Mouse (Mus musculus) intestine, embryonic 16.5 days (tissue): ENCODE data around the gene Ppp2r3c. TPM values are rescaled to one million over a fixed set of nuclear protein-coding genes. Genes with fewer than 3 reads are reported as not detected.
"Not testable (repeated sequence)": the region's sequence is repeated elsewhere in the genome, so short reads cannot be mapped to it uniquely, and the experiment has no call there.

ENCODE experiments used
- ATAC-seq: fragments of 200-750 bp; cut with Nextera tagmentation; 2 replicates; pipeline ENCODE4 v1.8.0; 2017; ENCODE audit warnings: moderate TSS enrichment, moderate library complexity
- H3K27ac ChIP-seq: fragments of 300-500 bp; sonication (generic); 2 replicates; pipeline ENCODE4 v1.5.1; 2014; ENCODE audit warnings: mild to moderate bottlenecking, low read length
- H3K27me3 ChIP-seq: fragments of 300-500 bp; sonication (generic); replicated peaks from 2 replicates; pipeline ENCODE4 v1.6.1; 2014; ENCODE audit warnings: low read length, control low read depth, mixed read lengths; ENCODE audit not compliant: control insufficient read depth, insufficient read depth
- H3K36me3 ChIP-seq: fragments of 300-500 bp; sonication (generic); 2 replicates; pipeline ENCODE4 v1.6.1; 2014; ENCODE audit warnings: low read length, control low read depth; ENCODE audit not compliant: control insufficient read depth, insufficient read depth
- H3K4me1 ChIP-seq: fragments of 300-500 bp; sonication (generic); 2 replicates; pipeline ENCODE4 v1.6.1; 2014; ENCODE audit warnings: low read length, control low read depth, mixed read lengths; ENCODE audit not compliant: control insufficient read depth, insufficient read depth
- H3K4me2 ChIP-seq: fragments of 300-500 bp; sonication (generic); 2 replicates; pipeline ENCODE4 v1.6.1; 2014; ENCODE audit warnings: low read depth, low read length, control low read depth
- H3K4me3 ChIP-seq: fragments of 300-500 bp; sonication (generic); 2 replicates; pipeline ENCODE4 v1.5.1; 2014; ENCODE audit warnings: mild to moderate bottlenecking, low read length
- H3K9ac ChIP-seq: fragments of 300-500 bp; sonication (generic); 2 replicates; pipeline ENCODE4 v1.6.1; 2014; ENCODE audit warnings: low read depth, low read length
- H3K9me3 ChIP-seq: fragments of 300-500 bp; sonication (generic); 2 replicates; pipeline ENCODE4 v1.6.1; 2016; ENCODE audit warnings: low read length, control low read depth; ENCODE audit not compliant: control insufficient read depth
- WGBS: fragments of 180-500 bp; shearing (Covaris S2); extraction: QIAGEN DNeasy Blood & Tissue Kit; methylation state at CpG from one replicate; pipeline ENCODE4 v1.1.7; 2014; 5-methylcytosine and 5-hydroxymethylcytosine counted together
- polyA plus RNA-seq: library from polyadenylated mRNA; unstranded; fragments of >200 nt; fragmentation: Nextera tagmentation; extraction: Ambion mirVana; gene quantifications from 2 replicates; pipeline ENCODE4 v1.2.1, GENCODE M21; 2015

The Ppp2r3c gene
- polyA plus RNA-seq, 1 experiment from 2014 or later: 9.6 TPM

DNA sequence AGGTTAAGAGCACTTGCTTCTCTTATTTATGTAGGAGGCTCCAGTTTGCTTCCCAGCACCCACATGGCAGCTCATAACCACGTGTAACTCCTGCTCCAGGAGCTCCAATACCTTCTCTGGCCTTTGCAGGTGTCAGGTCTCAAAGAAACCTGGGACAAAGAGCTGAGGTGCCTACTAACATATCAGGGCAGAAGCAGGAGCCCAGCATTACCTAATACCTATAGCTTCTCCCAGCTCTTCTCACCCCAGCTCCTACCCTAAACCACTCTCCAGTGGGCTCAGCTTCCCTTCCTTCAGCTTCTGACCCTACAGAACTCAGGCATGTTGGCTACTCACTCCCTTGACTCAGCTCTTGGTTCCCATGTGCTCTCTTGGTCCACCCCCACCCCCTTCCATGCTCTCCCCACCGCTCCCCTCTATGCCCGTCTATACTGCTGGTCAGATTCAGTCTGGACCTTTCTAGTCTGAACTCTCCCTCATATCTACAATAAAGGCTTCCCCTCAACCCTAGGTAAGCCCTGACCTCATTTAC, 1.9 kb downstream of the Ppp2r3c start:
- Histone ChIP-seq H3K9ac (no peak overlapping the region; the same call in 1 of the 2 replicates), H3K9me3 (no peaks in the 10 kb centered on the region), H3K27ac (no peak overlapping the region), H3K36me3 (peaks cover under 1% of the 10 kb centered on the region; the same call in 1 of the 2 replicates), H3K4me2 (peak overlapping the region; percentile 51), H3K4me1 (peaks cover 21% of the 10 kb centered on the region; the same call in 1 of the 2 replicates), H3K4me3 (peak overlapping the region; percentile 64), H3K27me3 (no peaks in the 10 kb centered on the region)
- ATAC-seq: no peak
- WGBS: 72% methylated on average over 3 of the region's 3 CpGs

DNA sequence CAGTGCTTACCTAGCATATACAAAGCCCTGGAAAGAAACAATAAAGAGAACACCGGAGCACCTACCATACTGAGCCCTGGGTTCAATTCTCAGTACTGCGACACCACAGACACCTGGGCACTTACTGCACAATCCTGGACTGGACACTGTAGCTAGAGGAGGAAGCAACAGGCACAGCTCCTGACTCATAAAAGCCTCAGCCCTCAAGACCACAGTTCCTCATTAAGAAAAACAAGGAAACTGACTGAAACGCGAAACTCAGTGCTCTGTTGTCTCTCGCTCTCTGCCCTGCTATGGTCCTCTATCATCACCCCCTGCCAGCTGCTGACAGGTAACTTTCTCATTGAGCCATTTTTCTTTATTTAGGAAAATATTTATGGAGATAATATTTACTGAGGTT, 3.5 kb downstream of the Ppp2r3c start, which contains the start of gene 1110008L16Rik:
TSS of gene 1110008L16Rik (plus strand) at position 242 of the 400 bp plus-strand sequence.
- Histone ChIP-seq H3K27me3 (no peaks in the 10 kb centered on the region), H3K4me3 (no peak within 1 kb of the TSS), H3K36me3 (peaks cover 4% of the 10 kb centered on the region), H3K4me1 (peaks cover 21% of the 10 kb centered on the region; the same call in 1 of the 2 replicates), H3K9ac (no peak within 1 kb of the TSS), H3K4me2 (no peak within 1 kb of the TSS), H3K9me3 (no peaks in the 10 kb centered on the region), H3K27ac (no peak within 1 kb of the TSS)
- ATAC-seq: no peak
- 91% methylated on average over 5 of the region's 5 CpGs for WGBS

DNA sequence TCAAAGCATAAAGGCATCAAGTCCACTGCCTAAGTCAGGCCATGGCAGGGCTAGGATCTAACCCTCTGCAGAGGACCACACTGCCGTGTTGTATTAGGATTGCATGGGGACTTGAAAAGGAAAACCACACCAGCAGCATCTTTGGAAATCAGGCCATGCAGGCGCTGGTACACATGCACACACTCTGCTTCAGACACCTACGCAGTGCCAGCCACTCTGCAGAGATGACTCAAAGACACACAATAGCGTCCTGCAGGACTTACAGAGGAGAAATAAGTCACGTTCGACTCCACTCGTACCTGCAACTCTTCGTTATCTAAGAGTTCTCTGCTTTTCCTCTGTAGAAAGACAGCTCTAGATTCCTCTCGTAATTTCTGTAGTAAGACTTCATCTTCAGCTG, 4.7 kb downstream of the Ppp2r3c start:
- 93% methylated on average over 9 of the region's 9 CpGs for WGBS
- peaks cover 16% of the 10 kb centered on the region; the same call in 1 of the 2 replicates for H3K4me1 ChIP-seq
- no peak overlapping the region for H3K27ac ChIP-seq
- H3K4me3 ChIP-seq: no peak overlapping the region
- H3K36me3 ChIP-seq: peaks cover 4% of the 10 kb centered on the region
- no peak overlapping the region for H3K4me2 ChIP-seq
- no peaks in the 10 kb centered on the region for H3K9me3 ChIP-seq
- no peak overlapping the region for H3K9ac ChIP-seq
- no peak for ATAC-seq
- no peaks in the 10 kb centered on the region for H3K27me3 ChIP-seq

DNA sequence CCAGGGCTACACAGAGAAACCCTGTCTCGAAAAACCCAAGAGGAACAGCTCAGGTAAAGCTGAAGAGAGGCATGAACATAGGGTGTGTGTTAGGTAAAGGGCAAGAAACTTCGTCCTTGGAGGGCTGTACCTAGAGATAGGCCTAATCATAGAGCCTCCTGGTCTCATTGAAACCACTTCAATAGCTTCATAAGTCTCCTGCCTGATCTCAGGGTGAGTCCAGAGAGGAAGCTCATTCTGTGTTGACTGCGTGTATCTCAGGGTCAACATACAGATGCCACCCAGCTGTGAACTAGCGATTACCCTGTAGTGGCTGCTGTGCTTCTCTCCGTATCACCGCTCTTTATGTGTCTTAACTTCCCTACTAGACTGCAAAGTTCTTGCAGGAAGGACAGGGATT, 25.2 kb downstream of the Ppp2r3c start:
- H3K9ac ChIP-seq, H3K27ac ChIP-seq, H3K4me1 ChIP-seq, H3K4me3 ChIP-seq, H3K4me2 ChIP-seq, ATAC-seq, H3K36me3 ChIP-seq, H3K9me3 ChIP-seq, H3K27me3 ChIP-seq: not testable (repeated sequence)
- WGBS: 85% methylated on average over 3 of the region's 6 CpGs

DNA sequence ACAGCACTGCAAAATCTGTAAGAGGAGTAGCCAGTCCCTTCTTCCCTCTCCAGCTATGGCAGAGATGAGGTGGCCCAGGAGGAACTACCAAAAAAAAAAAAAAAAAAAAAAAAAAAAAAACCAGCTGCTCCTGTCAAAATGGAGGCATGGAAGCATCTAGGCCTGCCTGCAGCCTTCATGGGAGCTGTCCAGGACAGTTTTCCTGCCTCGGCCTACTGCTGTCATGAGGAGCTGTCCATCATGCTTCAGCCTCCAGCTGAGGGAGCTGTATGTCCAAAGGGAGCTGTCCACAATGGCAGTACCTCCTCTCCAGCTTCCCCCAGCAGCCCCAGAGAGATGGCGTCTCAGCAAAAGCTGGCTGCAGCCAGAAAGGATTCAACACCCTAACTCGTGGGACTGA, 30.6 kb downstream of the Ppp2r3c start:
- Histone ChIP-seq H3K4me1 (no peaks in the 10 kb centered on the region), H3K9me3 (no peaks in the 10 kb centered on the region), H3K36me3 (no peaks in the 10 kb centered on the region), H3K4me2 (no peak overlapping the region), H3K27me3 (no peaks in the 10 kb centered on the region), H3K4me3 (no peak overlapping the region), H3K9ac (no peak overlapping the region), H3K27ac (no peak overlapping the region)
- WGBS: 85% methylated on average over 3 of the region's 3 CpGs
- ATAC-seq: no peak

DNA sequence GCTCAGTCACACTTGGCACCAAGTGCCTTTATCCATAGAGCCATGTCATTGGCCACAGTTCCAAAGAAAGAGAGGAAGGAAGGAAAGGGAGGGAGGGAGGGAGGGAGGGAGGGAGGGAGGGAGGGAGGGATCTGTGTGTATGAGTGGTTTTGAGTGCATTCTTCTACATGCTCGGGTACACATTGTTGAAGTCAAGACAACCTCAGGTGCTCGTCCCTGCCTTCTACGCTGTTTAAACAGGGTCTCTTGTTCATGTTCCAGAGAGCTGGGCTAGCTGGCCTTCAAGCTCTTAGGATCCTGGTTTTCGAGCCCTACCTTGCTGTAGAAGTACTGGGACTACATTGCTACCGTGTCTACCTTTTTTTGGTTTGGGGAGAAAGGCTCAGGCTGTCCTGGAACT, 39.4 kb downstream of the Ppp2r3c start:
- not testable (repeated sequence) for ATAC-seq, H3K27ac ChIP-seq, H3K9ac ChIP-seq, H3K4me3 ChIP-seq, H3K27me3 ChIP-seq, H3K36me3 ChIP-seq, H3K4me1 ChIP-seq, H3K4me2 ChIP-seq, H3K9me3 ChIP-seq
- no CpG with 5 or more reads among the region's 5 CpGs for WGBS

DNA sequence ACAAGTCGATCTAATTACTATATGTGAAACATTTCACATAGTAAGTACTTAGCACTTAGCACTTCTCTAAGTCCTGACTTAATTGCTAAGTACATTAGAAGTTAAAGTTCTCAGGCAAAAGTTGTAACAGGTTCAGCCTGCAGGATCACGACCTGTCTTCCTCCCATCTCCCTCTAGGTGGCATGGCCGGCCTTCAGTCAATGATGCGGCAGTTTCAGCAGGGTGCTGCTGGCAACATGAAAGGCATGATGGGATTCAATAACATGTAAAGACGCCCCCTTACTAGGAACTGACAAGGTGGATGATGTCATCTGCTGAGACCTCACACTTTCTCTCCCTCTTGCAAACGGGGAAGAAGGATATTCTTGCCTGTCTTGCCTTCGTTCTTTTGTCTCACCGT, 40.8 kb downstream of the Ppp2r3c start:
- not testable (repeated sequence) for H3K4me3 ChIP-seq, H3K9me3 ChIP-seq, H3K4me1 ChIP-seq, H3K27me3 ChIP-seq, H3K27ac ChIP-seq, H3K4me2 ChIP-seq, H3K36me3 ChIP-seq, H3K9ac ChIP-seq
- ATAC-seq: 0 out of 2 replicates have a peak, but pooled peaks have one; percentile 26
- no CpG with 5 or more reads among the region's 8 CpGs for WGBS

DNA sequence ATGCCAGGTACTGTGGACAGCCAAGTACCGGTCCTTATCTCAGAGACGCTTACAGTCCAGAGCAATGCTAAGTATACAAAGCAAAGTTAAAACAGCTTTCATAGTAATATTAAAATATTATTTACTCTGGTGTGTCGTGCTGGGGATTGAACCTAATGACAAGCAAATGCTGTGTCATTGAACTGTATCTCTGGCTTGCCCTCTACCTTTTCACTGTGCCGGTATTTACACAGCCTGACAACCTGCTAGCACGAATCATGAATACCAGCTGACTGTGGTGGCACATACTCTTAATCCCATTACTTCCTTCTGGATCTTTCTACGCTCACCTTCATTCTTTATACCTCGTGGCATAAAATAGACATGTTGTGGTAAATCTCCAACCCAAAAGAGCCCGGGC, 60.6 kb downstream of the Ppp2r3c start:
- H3K9ac ChIP-seq, H3K4me3 ChIP-seq, H3K36me3 ChIP-seq, H3K4me1 ChIP-seq, ATAC-seq, H3K9me3 ChIP-seq, H3K27me3 ChIP-seq, H3K27ac ChIP-seq, H3K4me2 ChIP-seq: not testable (repeated sequence)
- WGBS: no CpG with 5 or more reads among the region's 8 CpGs

DNA sequence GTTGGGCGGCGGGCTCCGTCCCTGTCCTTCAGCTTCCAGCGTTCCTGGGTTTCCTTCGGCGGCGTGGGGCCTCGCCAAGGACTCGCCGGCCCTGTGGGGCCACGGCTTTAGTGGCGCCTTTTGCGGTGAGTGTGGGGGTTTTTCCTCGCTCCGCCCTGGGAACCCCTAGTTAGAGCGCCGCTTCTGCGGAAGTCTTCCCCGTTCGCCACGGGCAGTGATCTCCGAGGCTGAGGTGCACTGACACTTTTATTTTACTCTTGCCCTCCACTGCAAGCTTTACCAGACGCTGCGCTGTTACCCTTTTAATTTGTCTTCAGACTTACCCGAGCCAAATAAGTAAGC, 72.3 kb downstream of the Ppp2r3c start:
- not testable (repeated sequence) for H3K36me3 ChIP-seq, H3K27me3 ChIP-seq, H3K4me2 ChIP-seq, H3K4me1 ChIP-seq, H3K9me3 ChIP-seq, H3K27ac ChIP-seq
- peak overlapping the region; percentile 51; the same call in 1 of the 2 replicates for H3K9ac ChIP-seq
- H3K4me3 ChIP-seq: peak overlapping the region; percentile 36
- under 1% methylated on average over 10 of the region's 25 CpGs for WGBS
- peak; percentile 49 for ATAC-seq
